Mouse (Mus musculus): ENCODE measurements at regions not wholly inside any gene's neighbourhood (a gene's known extent, or its start where the extent isn't known, plus 50 kb on each side); places are given as distances from the start of the nearest gene placed in this dataset.

DNA sequence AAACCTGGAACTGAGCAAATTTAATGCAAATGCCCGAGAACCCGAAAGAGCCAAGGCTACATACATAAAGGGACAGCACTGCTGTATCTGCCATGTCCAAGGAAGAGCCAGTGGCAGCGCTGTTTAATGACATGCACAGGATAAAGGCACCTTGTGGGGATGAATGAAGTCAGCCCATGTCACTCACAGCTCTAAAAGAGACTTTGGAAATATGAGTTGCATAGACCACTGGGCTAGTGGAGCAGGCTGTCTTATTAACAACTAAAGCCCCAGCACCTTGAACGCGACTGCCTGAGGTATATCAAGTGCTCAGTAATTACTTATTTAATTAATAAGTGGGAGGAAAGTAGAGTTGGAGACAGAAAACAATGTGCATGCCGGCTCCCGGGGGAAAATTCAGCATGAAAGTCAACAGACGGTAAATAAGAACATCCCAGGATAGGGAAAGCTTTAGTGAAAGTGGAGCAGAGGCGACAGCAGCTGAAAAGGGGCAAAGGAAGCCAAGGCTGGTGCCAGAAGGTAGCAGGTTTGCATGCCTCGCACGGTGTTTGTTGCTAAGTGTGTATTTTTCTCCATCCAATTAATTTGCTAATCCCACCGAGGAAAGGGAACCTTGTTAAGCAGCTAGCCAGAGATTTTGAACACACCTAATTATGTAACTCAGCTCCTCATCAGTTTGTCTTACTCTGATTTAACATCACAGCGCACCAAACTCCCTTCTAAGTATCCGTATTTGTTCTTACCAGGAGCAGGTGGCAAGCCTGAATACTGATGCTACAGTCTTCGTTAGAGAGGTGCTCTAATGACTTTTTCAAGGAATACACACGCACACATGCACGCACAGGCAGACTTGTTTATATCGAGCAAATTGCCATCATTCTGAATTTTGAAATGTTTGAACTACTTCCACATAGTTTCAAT, 167.4 kb downstream of the Triml1 start:
- CTCF ChIA-PET: no interaction called here

DNA sequence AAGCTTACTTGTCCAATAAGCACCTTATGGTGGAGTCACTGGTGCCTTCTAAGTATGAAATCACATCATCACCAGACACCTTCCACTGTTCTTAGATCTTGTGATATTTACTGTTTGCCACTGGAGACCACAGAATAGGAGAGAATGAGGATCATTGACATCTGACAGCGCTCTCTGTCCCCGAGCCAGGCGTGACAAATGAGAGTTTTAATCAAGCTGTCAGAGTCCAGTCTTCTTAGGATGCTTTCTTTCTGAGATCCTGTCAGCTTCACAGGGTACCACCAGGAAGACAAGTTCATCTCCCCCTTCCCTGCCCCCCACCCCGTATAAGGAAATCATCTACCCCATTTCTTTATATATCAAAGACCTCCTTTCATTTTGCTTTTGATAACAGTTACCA, 168.7 kb downstream of the Triml1 start:
- CTCF ChIA-PET: interaction anchor here (0.7 kb wide), 2 partner anchors 21 to 25 kb away, joined by 3 read pairs; no protein-coding TSS in a partner anchor

DNA sequence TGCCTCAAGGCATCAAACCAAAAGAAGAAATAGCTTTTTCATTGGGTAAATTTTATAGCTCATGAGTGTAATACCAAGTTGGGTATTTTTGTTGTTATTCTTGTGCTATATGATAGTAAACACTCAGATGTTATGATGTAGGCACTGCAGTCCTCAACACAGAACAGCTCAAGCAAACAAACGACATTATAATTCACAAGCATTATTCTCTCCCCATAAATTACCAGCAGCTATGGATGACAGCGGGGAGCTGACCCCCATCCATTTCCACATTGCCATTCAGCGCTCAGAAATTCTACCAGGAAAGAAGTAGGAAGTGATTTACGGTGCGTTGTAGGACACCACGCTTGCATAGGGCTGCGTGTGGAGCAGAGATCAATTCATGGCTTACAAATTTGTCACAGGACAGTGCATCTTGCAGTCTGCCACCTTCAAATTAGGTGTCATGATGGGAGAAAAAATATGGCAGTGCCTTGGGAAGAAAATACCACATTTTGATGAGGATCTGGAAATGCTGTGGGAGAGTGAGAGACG, 173.4 kb downstream of the Triml1 start:
- CTCF ChIA-PET: no interaction called here

DNA sequence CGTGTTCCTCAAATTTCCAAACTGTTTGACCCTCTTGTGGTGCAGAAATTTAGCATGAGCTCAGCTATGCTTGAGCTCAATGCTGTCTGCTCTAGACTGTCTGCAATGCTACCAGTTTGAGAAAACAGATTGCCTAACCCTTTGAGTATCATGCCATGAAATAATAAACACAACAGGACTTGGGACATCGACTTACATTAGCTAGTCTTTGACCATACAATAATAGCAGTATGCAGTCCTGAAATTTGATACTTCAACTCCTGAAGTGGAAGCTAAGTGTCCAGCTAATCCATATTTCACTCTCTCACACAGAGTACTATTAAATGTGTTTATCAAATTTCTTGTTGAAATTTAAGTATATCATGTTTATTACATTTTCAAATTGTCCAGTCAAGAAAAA, 176.8 kb downstream of the Triml1 start:
- CTCF ChIA-PET: no interaction called here

DNA sequence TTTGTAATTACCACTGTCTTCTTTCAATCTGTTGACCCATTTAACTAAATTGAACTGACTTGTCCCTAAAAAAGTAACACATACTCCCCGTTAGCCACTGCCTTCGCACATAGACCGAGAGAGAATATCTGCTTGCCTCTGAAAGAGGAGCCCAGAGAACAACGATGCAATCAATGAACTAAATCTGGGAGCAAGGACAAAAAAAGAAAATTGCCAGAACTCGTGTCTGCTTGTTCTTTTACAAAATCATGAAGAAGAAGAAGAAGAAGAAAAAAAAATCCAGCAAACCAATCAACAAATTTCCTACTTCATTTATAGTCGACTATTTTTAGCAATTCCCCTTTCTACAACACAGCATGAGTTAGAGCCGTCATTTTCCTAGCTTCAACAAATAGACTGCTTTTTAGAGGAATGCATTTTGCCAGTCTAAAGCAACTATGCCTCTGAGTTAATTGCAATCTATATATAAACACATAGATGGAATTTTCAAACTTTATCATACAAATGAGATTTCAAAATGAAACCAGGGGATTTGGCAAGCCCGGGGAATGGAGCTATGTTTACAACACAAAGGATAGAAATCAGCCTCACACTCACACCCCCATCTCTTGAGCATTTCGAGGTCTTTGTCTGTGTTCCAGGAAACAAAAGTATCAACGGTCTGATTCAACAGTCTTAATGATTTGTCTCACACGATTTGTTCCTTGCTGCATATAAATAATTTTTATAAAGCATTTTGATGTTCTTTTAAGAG, 183.1 kb downstream of the Triml1 start:
- CTCF ChIA-PET: no interaction called here

DNA sequence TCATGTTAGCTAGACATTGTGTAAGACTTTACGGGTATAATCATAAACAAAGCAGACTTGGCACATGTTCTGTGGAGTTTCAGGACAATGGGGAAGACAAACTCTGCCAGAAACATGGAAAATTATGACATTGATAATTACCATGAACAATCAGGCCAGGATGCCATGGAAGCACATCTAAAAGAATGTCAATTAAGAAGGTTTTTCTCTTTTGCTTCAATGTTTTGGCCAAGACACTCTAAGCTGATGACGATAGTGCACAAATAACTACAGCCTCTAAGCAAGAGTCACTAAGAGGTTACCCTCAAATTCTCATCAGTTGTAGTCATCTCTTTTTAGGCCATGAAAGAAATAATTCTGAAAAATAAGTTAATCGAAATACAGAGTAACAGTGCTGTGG, 208.7 kb downstream of the Triml1 start:
- CTCF ChIA-PET: no interaction called here

DNA sequence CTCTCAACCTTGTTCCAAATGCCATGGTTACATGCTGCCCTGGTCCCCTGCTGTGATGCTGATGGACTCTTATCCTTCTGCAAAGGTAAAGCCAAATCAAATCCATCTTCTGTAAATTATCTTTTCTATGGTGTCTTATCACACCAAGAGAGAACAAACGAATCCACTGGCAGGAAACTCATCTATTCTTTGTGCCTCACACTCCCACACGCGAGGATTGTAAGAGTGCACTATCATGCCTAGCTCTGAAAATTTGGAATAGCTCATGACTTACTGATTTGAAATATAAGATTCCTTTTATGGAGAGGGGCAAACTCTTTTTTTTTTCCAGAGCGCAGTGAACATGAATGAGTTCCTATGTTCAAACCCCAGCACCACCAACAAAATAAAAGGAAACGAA, 249.6 kb downstream of the Triml1 start:
- CTCF ChIA-PET: no interaction called here

DNA sequence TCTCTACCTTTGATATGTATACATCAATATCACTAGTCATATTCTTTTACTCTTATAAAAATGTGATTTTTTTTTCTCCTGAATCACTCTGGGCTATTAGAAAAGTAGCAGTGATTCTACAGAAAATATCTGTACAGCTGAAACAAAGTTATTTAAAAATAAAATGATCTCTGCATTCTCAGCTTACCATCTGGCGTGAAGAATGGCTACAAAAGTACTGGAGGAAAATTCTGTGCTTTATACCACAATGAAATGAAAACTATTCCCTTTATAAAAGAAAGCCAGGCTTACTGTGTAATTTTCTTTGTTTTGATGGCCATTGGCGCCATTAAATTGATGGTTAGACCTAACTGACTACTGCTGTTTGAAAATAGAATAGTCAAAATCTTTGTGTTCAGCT, 254.8 kb downstream of the Triml1 start:
- CTCF ChIA-PET: no interaction called here

DNA sequence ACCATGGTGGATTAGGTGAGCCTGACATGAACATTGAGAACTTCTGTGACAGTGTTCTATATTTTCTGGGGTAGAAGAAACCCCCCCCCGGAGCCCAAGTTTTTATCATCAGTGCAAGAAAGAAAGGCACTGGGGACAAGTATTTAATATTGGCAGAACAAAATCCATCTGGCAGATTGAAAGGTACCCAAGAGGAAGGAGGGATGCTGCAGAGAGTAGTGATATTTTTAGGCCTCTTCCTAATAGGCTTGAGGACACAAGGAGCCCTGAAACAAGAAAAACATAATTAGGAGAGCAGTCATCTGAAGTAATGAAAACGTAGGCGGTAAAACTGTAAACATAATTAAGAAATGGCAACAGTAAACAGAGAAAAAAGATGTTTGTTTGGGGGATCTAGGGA, 271.0 kb downstream of the Triml1 start:
- CTCF ChIA-PET: no interaction called here

Data from spleen, embryonic (tissue).